Mouse (Mus musculus) ES-Bruce4 (cell line): ENCODE results near the gene Esp36.

Experiments
- CTCF ChIP-seq: IDR thresholded peaks from one replicate; pipeline ENCODE4 v1.8.1; 2011; ENCODE audit warnings: low read depth, low read length
- EP300 ChIP-seq: IDR thresholded peaks from 2 replicates; pipeline ENCODE4 v1.6.1; 2011; ENCODE audit warnings: low read depth, low read length; ENCODE audit not compliant: insufficient read depth
- POLR2A ChIP-seq: IDR thresholded peaks from one replicate; pipeline ENCODE4 v1.8.1; 2011; ENCODE audit warnings: low read length; ENCODE audit not compliant: insufficient read depth

DNA sequence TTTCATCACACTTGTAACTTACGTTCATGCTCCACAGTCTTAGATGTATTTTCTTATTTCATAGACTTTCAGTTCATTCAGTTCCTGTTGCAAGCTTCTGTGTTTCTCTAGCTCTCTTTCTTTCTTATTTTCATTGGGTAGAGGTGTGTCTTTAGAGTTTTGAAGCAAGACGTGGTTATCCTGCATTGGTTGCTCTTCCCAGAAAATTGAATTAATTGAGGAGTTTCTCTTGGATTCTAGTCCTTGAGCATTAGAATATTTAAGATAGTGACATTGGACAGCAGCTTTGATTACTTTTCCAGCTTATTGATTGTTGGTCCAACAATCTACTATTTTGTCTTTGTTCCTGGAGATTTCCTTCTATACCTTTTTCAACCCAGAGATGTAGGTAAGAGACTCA lies at the start of gene Esp36:
- no peak for TF ChIP-seq EP300
- TF ChIP-seq CTCF = no peak
- no peak for TF ChIP-seq POLR2A
